Mouse (Mus musculus): ENCODE measurements around the gene Osbp2. TPM values are rescaled to one million over a fixed set of nuclear protein-coding genes. Genes with fewer than 3 reads are reported as not detected.

Gene Osbp2
- polyA plus RNA-seq, 1 experiment: 0.52 TPM

GRCm38 (mm10) chr11:3773782-3774462 lies 89.8 kb downstream of the Osbp2 start:
- no peak overlapping the region for H3K4me3 ChIP-seq (ENCODE audit: low read depth, low read length)
- H3K36me3 ChIP-seq (ENCODE audit: control insufficient read depth, insufficient read depth, low read length): no peaks in the 10 kb centered on the region
- peaks cover 17% of the 10 kb centered on the region for H3K27me3 ChIP-seq (ENCODE audit: control insufficient read depth, insufficient read depth, low read length)
- H3K27ac ChIP-seq (ENCODE audit: insufficient read depth, low read depth, low read length): no peak overlapping the region
- TF ChIP-seq POLR2A (IDR thresholded peaks at IDR 0.05; ENCODE audit: low read depth, low read length) (no peak), CTCF (IDR thresholded peaks at IDR 0.05; ENCODE audit: extremely low read depth, insufficient read length, insufficient replicate concordance, low read depth, low read length) (no peak)
- H3K4me1 ChIP-seq (ENCODE audit: control insufficient read depth, insufficient read depth, insufficient read length, low read length): no peaks in the 10 kb centered on the region
- WGBS: 32% methylated on average over 6 of the region's 6 CpGs

DNA sequence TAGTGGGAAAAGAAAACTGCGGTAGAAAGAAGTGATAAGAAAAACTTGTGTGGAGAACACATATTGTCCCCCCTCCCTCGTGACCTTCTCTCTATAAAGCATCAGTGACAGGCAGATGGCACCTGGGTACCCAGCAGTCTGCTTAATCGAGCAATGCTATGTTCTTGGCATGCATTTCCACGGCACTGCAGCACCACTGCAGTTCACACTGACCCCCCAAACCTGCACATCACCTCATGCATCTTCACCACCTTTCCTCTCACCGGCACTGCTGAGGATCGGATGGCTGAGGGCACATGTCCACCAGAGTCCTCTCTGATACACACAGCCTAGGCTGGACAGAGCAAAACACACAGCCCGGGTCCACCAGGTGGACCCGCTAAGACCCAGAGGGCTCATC lies 90.6 kb downstream of the Osbp2 start:
- H3K36me3 ChIP-seq (ENCODE audit: control insufficient read depth, insufficient read depth, low read length): no peaks in the 10 kb centered on the region
- 73% methylated on average over 8 of the region's 8 CpGs for WGBS
- H3K4me3 ChIP-seq (ENCODE audit: low read depth, low read length): no peak overlapping the region
- H3K27me3 ChIP-seq (ENCODE audit: control insufficient read depth, insufficient read depth, low read length): peaks cover 17% of the 10 kb centered on the region
- TF ChIP-seq POLR2A (IDR thresholded peaks at IDR 0.05; ENCODE audit: low read depth, low read length): no peak
- no peak overlapping the region for H3K27ac ChIP-seq (ENCODE audit: insufficient read depth, low read depth, low read length)
- H3K4me1 ChIP-seq (ENCODE audit: control insufficient read depth, insufficient read depth, insufficient read length, low read length): no peaks in the 10 kb centered on the region; the same call in 1 of the 2 replicates

- no peak overlapping the region for H3K27ac ChIP-seq (ENCODE audit: insufficient read depth, low read depth, low read length)
- TF ChIP-seq CTCF (IDR thresholded peaks at IDR 0.05; ENCODE audit: extremely low read depth, insufficient read length, insufficient replicate concordance, low read depth, low read length): peak; percentile 35; the same call in 1 of the 2 replicates
- TF ChIP-seq POLR2A (IDR thresholded peaks at IDR 0.05; ENCODE audit: low read depth, low read length): no peak
- H3K4me3 ChIP-seq (ENCODE audit: low read depth, low read length): no peak overlapping the region
- H3K4me1 ChIP-seq (ENCODE audit: control insufficient read depth, insufficient read depth, insufficient read length, low read length): no peaks in the 10 kb centered on the region; the same call in 1 of the 2 replicates
- whole genome bisulfite sequencing: 47% methylated on average over 6 of the region's 6 CpGs
- no peaks in the 10 kb centered on the region for H3K36me3 ChIP-seq (ENCODE audit: control insufficient read depth, insufficient read depth, low read length)
- peaks cover 17% of the 10 kb centered on the region for H3K27me3 ChIP-seq (ENCODE audit: control insufficient read depth, insufficient read depth, low read length)
Observed at GRCm38 (mm10) chr11:3771348-3771747, 92.4 kb downstream of the Osbp2 start.

DNA sequence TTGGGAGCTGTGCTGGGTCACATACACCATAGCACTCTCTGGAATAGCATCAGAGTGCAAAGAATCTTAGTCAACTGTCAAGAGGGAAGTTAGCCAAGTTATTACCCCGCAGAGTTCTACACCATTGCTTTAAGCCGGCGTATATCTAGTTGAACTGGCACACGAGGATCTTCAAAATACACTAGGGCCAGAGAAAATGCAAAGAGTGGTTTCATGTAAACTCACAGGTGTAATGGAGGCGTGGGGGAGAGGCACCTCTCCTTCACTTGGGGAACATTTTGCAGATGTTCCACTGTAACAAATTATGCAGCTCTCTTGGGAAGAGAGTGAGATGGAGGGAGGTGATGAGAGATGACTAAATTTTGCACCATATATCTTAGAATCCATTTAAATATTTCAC lies 95.9 kb downstream of the Osbp2 start:
- TF ChIP-seq CTCF (IDR thresholded peaks at IDR 0.05; ENCODE audit: extremely low read depth, insufficient read length, insufficient replicate concordance, low read depth, low read length) (no peak), POLR2A (IDR thresholded peaks at IDR 0.05; ENCODE audit: low read depth, low read length) (no peak)
- no peaks in the 10 kb centered on the region; the same call in 1 of the 2 replicates for H3K27me3 ChIP-seq (ENCODE audit: control insufficient read depth, insufficient read depth, low read length)
- H3K27ac ChIP-seq (ENCODE audit: insufficient read depth, low read depth, low read length): no peak overlapping the region
- WGBS: 83% methylated on average over 5 of the region's 5 CpGs
- H3K4me1 ChIP-seq (ENCODE audit: control insufficient read depth, insufficient read depth, insufficient read length, low read length): no peaks in the 10 kb centered on the region; the same call in 1 of the 2 replicates
- no peak overlapping the region for H3K4me3 ChIP-seq (ENCODE audit: low read depth, low read length)
- H3K36me3 ChIP-seq (ENCODE audit: control insufficient read depth, insufficient read depth, low read length): no peaks in the 10 kb centered on the region

DNA sequence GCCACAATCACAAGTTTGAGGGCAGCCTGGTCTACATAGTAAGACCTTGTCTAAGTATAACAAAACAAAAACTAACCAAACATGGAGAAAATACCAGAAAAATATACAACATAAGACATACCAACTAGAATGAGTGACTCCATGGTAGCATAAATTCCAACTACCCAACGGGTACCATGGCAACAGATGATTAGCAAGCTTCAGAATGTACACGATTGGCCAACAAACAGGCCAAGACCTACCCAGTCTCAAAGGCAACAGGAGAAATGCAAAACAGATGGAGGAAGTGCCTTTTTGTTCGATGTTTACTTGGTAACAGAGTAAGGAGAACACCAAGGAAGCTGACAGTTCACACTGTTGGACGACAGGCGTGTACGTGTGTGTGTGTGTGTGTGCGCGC lies 96.7 kb downstream of the Osbp2 start:
- WGBS: 77% methylated on average over 8 of the region's 8 CpGs
- H3K36me3 ChIP-seq (ENCODE audit: control insufficient read depth, insufficient read depth, low read length): no peaks in the 10 kb centered on the region
- H3K4me1 ChIP-seq (ENCODE audit: control insufficient read depth, insufficient read depth, insufficient read length, low read length): no peaks in the 10 kb centered on the region; the same call in 1 of the 2 replicates
- TF ChIP-seq CTCF (IDR thresholded peaks at IDR 0.05; ENCODE audit: extremely low read depth, insufficient read length, insufficient replicate concordance, low read depth, low read length) (no peak), POLR2A (IDR thresholded peaks at IDR 0.05; ENCODE audit: low read depth, low read length) (no peak)
- H3K27me3 ChIP-seq (ENCODE audit: control insufficient read depth, insufficient read depth, low read length): peaks cover 7% of the 10 kb centered on the region
- H3K27ac ChIP-seq (ENCODE audit: insufficient read depth, low read depth, low read length): no peak overlapping the region
- no peak overlapping the region for H3K4me3 ChIP-seq (ENCODE audit: low read depth, low read length)

- no peaks in the 10 kb centered on the region for H3K36me3 ChIP-seq (ENCODE audit: control insufficient read depth, insufficient read depth, low read length)
- peaks cover 21% of the 10 kb centered on the region for H3K27me3 ChIP-seq (ENCODE audit: control insufficient read depth, insufficient read depth, low read length)
- H3K4me1 ChIP-seq (ENCODE audit: control insufficient read depth, insufficient read depth, insufficient read length, low read length): no peaks in the 10 kb centered on the region; the same call in 1 of the 2 replicates
- no peak overlapping the region for H3K4me3 ChIP-seq (ENCODE audit: low read depth, low read length)
- no peak overlapping the region for H3K27ac ChIP-seq (ENCODE audit: insufficient read depth, low read depth, low read length)
- 54% methylated on average over 4 of the region's 4 CpGs for WGBS
- no peak for TF ChIP-seq CTCF (IDR thresholded peaks at IDR 0.05; ENCODE audit: extremely low read depth, insufficient read length, insufficient replicate concordance, low read depth, low read length)
- no peak for TF ChIP-seq POLR2A (IDR thresholded peaks at IDR 0.05; ENCODE audit: low read depth, low read length)
Observed at GRCm38 (mm10) chr11:3764352-3764751, 99.4 kb downstream of the Osbp2 start.

GRCm38 (mm10) chr11:3761775-3762501 lies 101.8 kb downstream of the Osbp2 start:
- Histone ChIP-seq H3K4me3 (ENCODE audit: low read depth, low read length) (peak overlapping the region; percentile 34), H3K27me3 (ENCODE audit: control insufficient read depth, insufficient read depth, low read length) (peaks cover 24% of the 10 kb centered on the region), H3K27ac (ENCODE audit: insufficient read depth, low read depth, low read length) (no peak overlapping the region), H3K4me1 (ENCODE audit: control insufficient read depth, insufficient read depth, insufficient read length, low read length) (no peaks in the 10 kb centered on the region), H3K36me3 (ENCODE audit: control insufficient read depth, insufficient read depth, low read length) (no peaks in the 10 kb centered on the region)
- WGBS: 1% methylated on average over 90 of the region's 90 CpGs
- no peak for TF ChIP-seq POLR2A (IDR thresholded peaks at IDR 0.05; ENCODE audit: low read depth, low read length)
- no peak for TF ChIP-seq CTCF (IDR thresholded peaks at IDR 0.05; ENCODE audit: extremely low read depth, insufficient read length, insufficient replicate concordance, low read depth, low read length)

Measured in small intestine, adult 2 months (tissue).